Mouse (Mus musculus): ENCODE data around the gene Cdk5rap1. TPM values are rescaled to one million over a fixed set of nuclear protein-coding genes. Genes with fewer than 3 reads are reported as not detected.

Cdk5rap1 gene
- total RNA-seq (2021): 10 to 100 TPM; 14.5 to 15.3 TPM
- long read RNA-seq, experiment 1, transcript Cdk5rap1-201 (14 exons, 1,970 nt): major isoform, 11 of 16 reads
- long read RNA-seq, experiment 1, partial matches to known transcripts: 2 of 16 reads
- long read RNA-seq, experiment 1, other reads (novel, unspliced or antisense): 3 of 16 reads
- long read RNA-seq, experiment 2, transcript Cdk5rap1-201 (14 exons, 1,970 nt): major isoform, 12 of 18 reads
- long read RNA-seq, experiment 2, partial matches to known transcripts: 4 of 18 reads
- long read RNA-seq, experiment 2, other reads (novel, unspliced or antisense): 1 of 18 reads

GRCm38 (mm10) chr2:154372842-154373500 is at the start of gene Cdk5rap1:
TSS of gene Cdk5rap1 (minus strand) at chr2:154373010.
- DNase-seq: no peak
- peak within 1 kb of the TSS; percentile 94 for H3K27ac ChIP-seq
- intact Hi-C loops (cut with DNase I): no loop called here
- TF ChIP-seq CTCF (IDR thresholded peaks at IDR 0.05): no peak
- peak within 1 kb of the TSS; percentile 76 for H3K4me3 ChIP-seq

GRCm38 (mm10) chr2:154422181-154422580 is 49.4 kb upstream of the Cdk5rap1 start:
- no peak for DNase-seq
- Histone ChIP-seq H3K4me3 (no peak overlapping the region), H3K27ac (no peak overlapping the region)
- no peak for TF ChIP-seq CTCF (IDR thresholded peaks at IDR 0.05)
- intact Hi-C loops (cut with DNase I): no loop called here

GRCm38 (mm10) chr2:154420942-154421731 is 48.3 kb upstream of the Cdk5rap1 start:
- intact Hi-C loops (cut with DNase I): no loop called here
- Histone ChIP-seq H3K4me3 (no peak overlapping the region), H3K27ac (no peak overlapping the region)
- no peak for DNase-seq
- TF ChIP-seq CTCF (IDR thresholded peaks at IDR 0.05): no peak

- DNase-seq: no peak
- intact Hi-C loops (cut with DNase I): loop anchor here (10.0 kb wide), 1 partner anchor 525 kb away; no protein-coding TSS in a partner anchor
- TF ChIP-seq CTCF (IDR thresholded peaks at IDR 0.05): no peak
- no peak overlapping the region for H3K27ac ChIP-seq
- H3K4me3 ChIP-seq: no peak overlapping the region
These were observed 47.1 kb upstream of the Cdk5rap1 start for GRCm38 (mm10) chr2:154419631-154420515.

- intact Hi-C loops (cut with DNase I): loop anchor here (10.0 kb wide), 1 partner anchor 527 kb away; no protein-coding TSS in a partner anchor
- Histone ChIP-seq H3K27ac (no peak overlapping the region), H3K4me3 (no peak overlapping the region)
- TF ChIP-seq CTCF (IDR thresholded peaks at IDR 0.05): no peak
- no peak for DNase-seq
These were observed 45.2 kb upstream of the Cdk5rap1 start for GRCm38 (mm10) chr2:154418001-154418400.

GRCm38 (mm10) chr2:154417107-154417506 is 44.3 kb upstream of the Cdk5rap1 start:
- DNase-seq: peak; percentile 82
- peak; percentile 90 for TF ChIP-seq CTCF (IDR thresholded peaks at IDR 0.05)
- no peak overlapping the region for H3K4me3 ChIP-seq
- no peak overlapping the region for H3K27ac ChIP-seq
- intact Hi-C loops (cut with DNase I): loop anchor here (1.0 to 10.0 kb wide), 3 partner anchors 91 to 528 kb away; no protein-coding TSS in a partner anchor

- intact Hi-C loops (cut with DNase I): loop anchor here (5.0 to 10.0 kb wide), 2 partner anchors 200 to 533 kb away; partner anchors contain the start of genes 4930519P11Rik and Zfp341
- H3K4me3 ChIP-seq: no peak overlapping the region
- peak; percentile 74 for TF ChIP-seq CTCF (IDR thresholded peaks at IDR 0.05)
- DNase-seq: no peak
- no peak overlapping the region for H3K27ac ChIP-seq
These were observed 39.3 kb upstream of the Cdk5rap1 start for GRCm38 (mm10) chr2:154412018-154412666.

GRCm38 (mm10) chr2:154410355-154410754 is 37.5 kb upstream of the Cdk5rap1 start:
- DNase-seq: peak; percentile 50
- TF ChIP-seq CTCF (IDR thresholded peaks at IDR 0.05): no peak
- intact Hi-C loops (cut with DNase I): loop anchor here (5.0 to 10.0 kb wide), 2 partner anchors 202 to 534 kb away; partner anchors contain the start of genes 4930519P11Rik and Zfp341
- Histone ChIP-seq H3K27ac (peak overlapping the region; percentile 43), H3K4me3 (no peak overlapping the region)

GRCm38 (mm10) chr2:154407643-154408445 is 35.0 kb upstream of the Cdk5rap1 start, which contains the start of gene Snta1:
TSS of gene Snta1 (minus strand) at chr2:154408099.
- H3K27ac ChIP-seq: peak within 1 kb of the TSS; percentile 98
- TF ChIP-seq CTCF (IDR thresholded peaks at IDR 0.05): no peak
- H3K4me3 ChIP-seq: peak within 1 kb of the TSS; percentile 89
- peak; percentile 96 for DNase-seq
- intact Hi-C loops (cut with DNase I): loop anchor here (2.0 kb wide), 1 partner anchor 33 kb away; no protein-coding TSS in a partner anchor

GRCm38 (mm10) chr2:154407063-154407642 is 34.3 kb upstream of the Cdk5rap1 start:
- DNase-seq: peak; percentile 48
- Histone ChIP-seq H3K27ac (peak overlapping the region; percentile 98), H3K4me3 (peak overlapping the region; percentile 89)
- intact Hi-C loops (cut with DNase I): loop anchor here (2.0 kb wide), 1 partner anchor 32 kb away; no protein-coding TSS in a partner anchor
- no peak for TF ChIP-seq CTCF (IDR thresholded peaks at IDR 0.05)
